Comparison of ENCODE assay signal across 17 mouse cellular contexts in genomic region chr13:7093072-7093649, GRCm38 (mm10).
DNase-seq lines count a peak whose midpoint lies in the region; ATAC-seq and TF ChIP-seq lines count a peak whose summit lies in the region.
"Had no signal": no experiment of that assay in that cellular context is flagged by ENCODE, and none has a peak within 500 bp of the region (broad histone marks: within the 10 kb centered on the region; RNA-seq: fewer than 3 reads in every experiment).

No protein-coding gene starts in this region.

- peak overlapping the region; percentile 31; the same call in 1 of the 2 replicates for H3K27ac ChIP-seq in forebrain, embryonic 12.5 days
- H3K27ac ChIP-seq in forebrain, embryonic 11.5 days (ENCODE audit: low read depth, low read length) = no peak overlapping the region
- no peak overlapping the region for H3K27ac ChIP-seq in kidney, postnatal 0 days
- H3K27ac ChIP-seq in forebrain, embryonic 14.5 days (ENCODE audit: low read depth, low read length) = no peak overlapping the region
- H3K27ac ChIP-seq in intestine, postnatal 0 days (ENCODE audit: low read depth, low read length) = no peak overlapping the region
- H3K27ac ChIP-seq: embryonic facial prominence, embryonic 10.5 days; left cerebral cortex, adult 2 months; limb, embryonic 15.5 days had no signal

- TF ChIP-seq CTCF in kidney, postnatal 0 days (IDR thresholded peaks at IDR 0.05; ENCODE audit: low read depth) = no peak
- no peak for TF ChIP-seq CTCF in intestine, postnatal 0 days (IDR thresholded peaks at IDR 0.05; ENCODE audit: low read depth)

- no peaks in the 10 kb centered on the region for H3K27me3 ChIP-seq in forebrain, embryonic 12.5 days
- no peaks in the 10 kb centered on the region for H3K27me3 ChIP-seq in forebrain, embryonic 11.5 days (ENCODE audit: control insufficient read depth, insufficient read depth, low read length)
- no peaks in the 10 kb centered on the region for H3K27me3 ChIP-seq in kidney, postnatal 0 days (ENCODE audit: insufficient read depth, low read length)
- H3K27me3 ChIP-seq in forebrain, embryonic 14.5 days (replicated peaks; ENCODE audit: control insufficient read depth, insufficient read depth, low read length) = no peaks in the 10 kb centered on the region
- H3K27me3 ChIP-seq in intestine, postnatal 0 days (replicated peaks; ENCODE audit: control insufficient read depth, insufficient read depth, low read length) = no peaks in the 10 kb centered on the region
- H3K27me3 ChIP-seq: limb, embryonic 15.5 days had no signal

- WGBS in forebrain, embryonic 12.5 days = 69% methylated on average over 11 of the region's 11 CpGs
- WGBS in forebrain, embryonic 11.5 days = 74% methylated on average over 11 of the region's 11 CpGs
- WGBS in kidney, postnatal 0 days = 69% methylated on average over 11 of the region's 11 CpGs
- 66% methylated on average over 11 of the region's 11 CpGs for WGBS in forebrain, embryonic 14.5 days
- 33% methylated on average over 11 of the region's 11 CpGs for WGBS in intestine, postnatal 0 days

- no peaks in the 10 kb centered on the region for H3K36me3 ChIP-seq in forebrain, embryonic 12.5 days (replicated peaks)
- no peaks in the 10 kb centered on the region for H3K36me3 ChIP-seq in forebrain, embryonic 11.5 days (ENCODE audit: control insufficient read depth, insufficient read depth, low read length)
- H3K36me3 ChIP-seq in kidney, postnatal 0 days (ENCODE audit: insufficient read depth, low read length) = no peaks in the 10 kb centered on the region
- H3K36me3 ChIP-seq in forebrain, embryonic 14.5 days (ENCODE audit: control insufficient read depth, insufficient read depth, low read length) = no peaks in the 10 kb centered on the region
- H3K36me3 ChIP-seq in intestine, postnatal 0 days (ENCODE audit: control insufficient read depth, insufficient read depth) = no peaks in the 10 kb centered on the region
- H3K36me3 ChIP-seq: embryonic facial prominence, embryonic 10.5 days; limb, embryonic 15.5 days had no signal

- no peak overlapping the region for H3K4me3 ChIP-seq in forebrain, embryonic 12.5 days (replicated peaks)
- no peak overlapping the region for H3K4me3 ChIP-seq in forebrain, embryonic 11.5 days (ENCODE audit: low read depth, low read length)
- no peak overlapping the region for H3K4me3 ChIP-seq in kidney, postnatal 0 days (replicated peaks; ENCODE audit: low read depth, low read length)
- no peak overlapping the region for H3K4me3 ChIP-seq in forebrain, embryonic 14.5 days (ENCODE audit: low read depth, low read length)
- no peak overlapping the region for H3K4me3 ChIP-seq in intestine, postnatal 0 days (ENCODE audit: low read depth, low read length)
- H3K4me3 ChIP-seq: embryonic facial prominence, embryonic 10.5 days; left cerebral cortex, adult 2 months; limb, embryonic 15.5 days; myocyte had no signal

- peak; percentile 36; the same call in 1 of the 2 replicates for ATAC-seq in forebrain, embryonic 12.5 days (ENCODE audit: low FRiP score)
- ATAC-seq in forebrain, embryonic 11.5 days (replicated peaks; ENCODE audit: low FRiP score) = no peak
- ATAC-seq in kidney, postnatal 0 days (replicated peaks; ENCODE audit: low FRiP score, low read depth) = no peak
- no peak for ATAC-seq in forebrain, embryonic 14.5 days
- no peak for ATAC-seq in intestine, postnatal 0 days

- no peak overlapping the region for H3K9ac ChIP-seq in forebrain, embryonic 12.5 days
- H3K9ac ChIP-seq in forebrain, embryonic 11.5 days (ENCODE audit: low read length) = no peak overlapping the region
- H3K9ac ChIP-seq in kidney, postnatal 0 days (ENCODE audit: low read depth, low read length) = no peak overlapping the region
- no peak overlapping the region; the same call in 1 of the 2 replicates for H3K9ac ChIP-seq in forebrain, embryonic 14.5 days (ENCODE audit: low read length)
- no peak overlapping the region for H3K9ac ChIP-seq in intestine, postnatal 0 days (ENCODE audit: low read depth, low read length)
- H3K9ac ChIP-seq: limb, embryonic 15.5 days had no signal

- no peak overlapping the region for H3K4me2 ChIP-seq in forebrain, embryonic 12.5 days
- no peak overlapping the region for H3K4me2 ChIP-seq in forebrain, embryonic 11.5 days (ENCODE audit: low read depth, low read length, severe bottlenecking)
- H3K4me2 ChIP-seq in kidney, postnatal 0 days (ENCODE audit: low read length) = no peak overlapping the region
- no peak overlapping the region for H3K4me2 ChIP-seq in forebrain, embryonic 14.5 days (ENCODE audit: low read length)
- H3K4me2 ChIP-seq in intestine, postnatal 0 days (replicated peaks; ENCODE audit: low read depth) = peak overlapping the region; percentile 6; the same call in 1 of the 2 replicates
- H3K4me2 ChIP-seq: limb, embryonic 15.5 days had no signal

- H3K9me3 ChIP-seq in forebrain, embryonic 12.5 days = no peaks in the 10 kb centered on the region
- no peaks in the 10 kb centered on the region for H3K9me3 ChIP-seq in forebrain, embryonic 11.5 days (ENCODE audit: control insufficient read depth, low read length)
- H3K9me3 ChIP-seq in kidney, postnatal 0 days (replicated peaks; ENCODE audit: low read length) = no peaks in the 10 kb centered on the region
- H3K9me3 ChIP-seq in forebrain, embryonic 14.5 days (replicated peaks; ENCODE audit: control insufficient read depth, low read length) = no peaks in the 10 kb centered on the region
- H3K9me3 ChIP-seq in intestine, postnatal 0 days (ENCODE audit: control insufficient read depth) = no peaks in the 10 kb centered on the region; the same call in 1 of the 2 replicates
- H3K9me3 ChIP-seq: embryonic facial prominence, embryonic 10.5 days; limb, embryonic 15.5 days had no signal

- H3K4me1 ChIP-seq in forebrain, embryonic 12.5 days = no peaks in the 10 kb centered on the region
- H3K4me1 ChIP-seq in forebrain, embryonic 11.5 days (replicated peaks; ENCODE audit: control insufficient read depth, insufficient read depth, low read length) = no peaks in the 10 kb centered on the region
- H3K4me1 ChIP-seq in kidney, postnatal 0 days (replicated peaks; ENCODE audit: insufficient read depth, low read length) = no peaks in the 10 kb centered on the region
- H3K4me1 ChIP-seq in forebrain, embryonic 14.5 days (ENCODE audit: control insufficient read depth, insufficient read depth, low read length) = no peaks in the 10 kb centered on the region
- no peaks in the 10 kb centered on the region for H3K4me1 ChIP-seq in intestine, postnatal 0 days (replicated peaks; ENCODE audit: control insufficient read depth, insufficient read depth, low read length)
- H3K4me1 ChIP-seq: embryonic facial prominence, embryonic 10.5 days; limb, embryonic 15.5 days had no signal

- intact Hi-C loops in left cerebral cortex, postnatal 36 days (cut with DNase I) = no loop called here

- no peak for DNase-seq in forebrain, embryonic 11.5 days (ENCODE audit: low spot score)
- peak; percentile 3 for DNase-seq in kidney, postnatal 0 days (ENCODE audit: low spot score)
- DNase-seq in kidney, adult 11 months = no peak
- peak; percentile 12 for DNase-seq in forebrain, embryonic 14.5 days (ENCODE audit: low spot score)
- no peak for DNase-seq in natural killer cell, adult 2 months (ENCODE audit: low spot score in 2 of 2)
- DNase-seq in left cerebral cortex, postnatal 36 days (ENCODE audit: low spot score in 2 of 2) = no peak
- DNase-seq: adrenal gland, adult 2 months; cerebellum, postnatal 10 days; kidney, postnatal 25 days; lung, postnatal 4 days; spleen, adult 18-20 months had no signal

Comparison
In these comparisons a context has a peak if more than half of its experiments do, and no peak if none do; other contexts are left out.
1. DNase-seq: peak in kidney, postnatal 0 days (single experiment) and forebrain, embryonic 14.5 days (single experiment); none in forebrain, embryonic 11.5 days (single experiment), kidney, adult 11 months (single experiment), natural killer cell, adult 2 months (0 of 2) and left cerebral cortex, postnatal 36 days (0 of 2).